Mouse (Mus musculus) liver, adult 2 months (tissue): ENCODE results near the gene Tbc1d7. TPM values are rescaled to one million over a fixed set of nuclear protein-coding genes. Genes with fewer than 3 reads are reported as not detected.

Source experiments
- DNase-seq: peaks from one replicate; pipeline ENCODE4 v3.0.0-alpha.2; 2011; ENCODE audit warnings: low read depth, low spot score; ENCODE audit errors: extremely low read depth
- H3K27ac ChIP-seq: fragments of 200-500 bp; replicated peaks from 2 replicates; pipeline ENCODE4 v1.5.1; 2012; ENCODE audit warnings: low read depth, mild to moderate bottlenecking, control low read depth, inconsistent platforms, low read length; ENCODE audit not compliant: insufficient read depth
- H3K27me3 ChIP-seq: fragments of 200-500 bp; 2 replicates; pipeline ENCODE4 v1.6.1; 2012; ENCODE audit warnings: mild to moderate bottlenecking, moderate library complexity, low read length, inconsistent platforms; ENCODE audit not compliant: control insufficient read depth, insufficient read depth
- H3K36me3 ChIP-seq: fragments of 200-500 bp; 2 replicates; pipeline ENCODE4 v1.6.1; 2012; ENCODE audit warnings: low read length, inconsistent platforms; ENCODE audit not compliant: control insufficient read depth, insufficient read depth
- H3K4me1 ChIP-seq: fragments of 200-500 bp; 2 replicates; pipeline ENCODE4 v1.6.1; 2011; ENCODE audit warnings: low read length; ENCODE audit not compliant: control insufficient read depth, insufficient read depth
- H3K4me3 ChIP-seq: fragments of 200-500 bp; 2 replicates; pipeline ENCODE4 v1.5.1; 2011; ENCODE audit warnings: low read depth, mild to moderate bottlenecking, control low read depth, low read length, moderate library complexity; ENCODE audit not compliant: insufficient read depth
- H3K79me2 ChIP-seq: fragments of 200-500 bp; 2 replicates; pipeline ENCODE4 v1.6.1; 2012; ENCODE audit warnings: inconsistent platforms, mild to moderate bottlenecking, low read length, moderate library complexity; ENCODE audit not compliant: control insufficient read depth, insufficient read depth
- H3K9ac ChIP-seq: fragments of 200-500 bp; 2 replicates; pipeline ENCODE4 v1.6.1; 2012; ENCODE audit warnings: low read depth, mild to moderate bottlenecking, control low read depth, inconsistent platforms, low read length
- CTCF ChIP-seq: fragments of 200-500 bp; IDR thresholded peaks from 2 replicates; pipeline ENCODE4 v1.5.1; 2011; ENCODE audit warnings: low read depth, low read length, control low read depth
- POLR2A ChIP-seq: fragments of 200-500 bp; IDR thresholded peaks from 2 replicates; pipeline ENCODE4 v1.6.1; 2011; ENCODE audit warnings: low read length, control low read depth; ENCODE audit not compliant: insufficient read depth; ENCODE audit errors: extremely low read depth
- WGBS: fragments of 180-500 bp; shearing (Covaris S2); methylation state at CpG from one replicate; pipeline ENCODE4 v1.1.7; 2018; 5-methylcytosine and 5-hydroxymethylcytosine counted together
- polyA plus RNA-seq: library from polyadenylated mRNA; depleted of rRNA; stranded (reverse); fragments of >200 nt; gene quantifications from 2 replicates; pipeline ENCODE4 v1.2.3, GENCODE M21; 2012; rRNA removed
- total RNA-seq: library from RNA; depleted of rRNA; stranded (reverse); fragments of >200 nt; gene quantifications from 2 replicates; pipeline ENCODE4 v1.2.3, GENCODE M21; 2014; rRNA removed

The Tbc1d7 gene
- 6.2 and 7.2 TPM in 2 replicates for total RNA-seq
- polyA plus RNA-seq, result 14.9 and 18.0 TPM in 2 replicates

- peak; percentile 85 for DNase-seq
- no peaks in the 10 kb centered on the region for H3K27me3 ChIP-seq
- TF ChIP-seq POLR2A (peak; percentile 91), CTCF (no peak)
- no peaks in the 10 kb centered on the region for H3K79me2 ChIP-seq
- H3K4me3 ChIP-seq, result peak within 1 kb of the TSS; percentile 72
- peak within 1 kb of the TSS; percentile 64 for H3K27ac ChIP-seq
- no peaks in the 10 kb centered on the region; the same call in 1 of the 2 replicates for H3K36me3 ChIP-seq
- peaks cover 6% of the 10 kb centered on the region for H3K4me1 ChIP-seq
- H3K9ac ChIP-seq, result peak within 1 kb of the TSS; percentile 70
- WGBS, result under 1% methylated on average over 48 of the region's 48 CpGs
Measured at GRCm38 (mm10) chr13:43171020-43171710, at the start of gene Tbc1d7. Gene Tbc1d7 (minus strand): TSS chr13:43171501.

- WGBS, result 94% methylated on average over 1 of the region's 1 CpGs
Measured at GRCm38 (mm10) chr13:43220635-43221034, 49.3 kb upstream of the Tbc1d7 start.

GRCm38 (mm10) chr13:43218764-43219163 is 47.5 kb upstream of the Tbc1d7 start:
- no peaks in the 10 kb centered on the region for H3K27me3 ChIP-seq
- 2% methylated on average over 4 of the region's 4 CpGs for WGBS
- H3K4me3 ChIP-seq, result no peak overlapping the region
- peak overlapping the region; percentile 19; the same call in 1 of the 2 replicates for H3K27ac ChIP-seq
- DNase-seq, result peak; percentile 54
- H3K36me3 ChIP-seq, result no peaks in the 10 kb centered on the region
- peaks cover 13% of the 10 kb centered on the region for H3K4me1 ChIP-seq
- TF ChIP-seq CTCF (no peak), POLR2A (no peak)
- peaks cover 2% of the 10 kb centered on the region; the same call in 1 of the 2 replicates for H3K79me2 ChIP-seq
- no peak overlapping the region for H3K9ac ChIP-seq

More at GRCm38 (mm10) chr13:43220635-43221034, 49.3 kb upstream of the Tbc1d7 start:
- DNase-seq, result no peak
- Histone ChIP-seq H3K79me2 (peaks cover 8% of the 10 kb centered on the region; the same call in 1 of the 2 replicates), H3K36me3 (no peaks in the 10 kb centered on the region), H3K27me3 (no peaks in the 10 kb centered on the region), H3K27ac (no peak overlapping the region), H3K4me3 (no peak overlapping the region), H3K4me1 (peaks cover 9% of the 10 kb centered on the region), H3K9ac (no peak overlapping the region)
- TF ChIP-seq POLR2A (no peak), CTCF (no peak)

GRCm38 (mm10) chr13:43218284-43218683 is 47.0 kb upstream of the Tbc1d7 start:
- 82% methylated on average over 4 of the region's 4 CpGs for WGBS
- Histone ChIP-seq H3K27me3 (no peaks in the 10 kb centered on the region), H3K36me3 (no peaks in the 10 kb centered on the region), H3K4me1 (peaks cover 15% of the 10 kb centered on the region), H3K79me2 (peaks cover 2% of the 10 kb centered on the region; the same call in 1 of the 2 replicates), H3K27ac (peak overlapping the region; percentile 19), H3K4me3 (no peak overlapping the region), H3K9ac (no peak overlapping the region)
- no peak for DNase-seq
- TF ChIP-seq POLR2A, result no peak
- no peak for TF ChIP-seq CTCF

- no peak for DNase-seq
- Histone ChIP-seq H3K27me3 (no peaks in the 10 kb centered on the region), H3K9ac (no peak overlapping the region), H3K4me3 (no peak overlapping the region), H3K79me2 (no peaks in the 10 kb centered on the region; the same call in 1 of the 2 replicates), H3K4me1 (peaks cover 16% of the 10 kb centered on the region), H3K36me3 (no peaks in the 10 kb centered on the region), H3K27ac (peak overlapping the region; percentile 46)
- no peak for TF ChIP-seq POLR2A
- no peak for TF ChIP-seq CTCF
- 76% methylated on average over 4 of the region's 4 CpGs for WGBS
Measured at GRCm38 (mm10) chr13:43217686-43218085, 46.4 kb upstream of the Tbc1d7 start.

- DNase-seq, result no peak
- peak overlapping the region; percentile 46; the same call in 1 of the 2 replicates for H3K27ac ChIP-seq
- peaks cover 16% of the 10 kb centered on the region for H3K4me1 ChIP-seq
- H3K79me2 ChIP-seq, result no peaks in the 10 kb centered on the region; the same call in 1 of the 2 replicates
- no peak overlapping the region for H3K9ac ChIP-seq
- WGBS, result 71% methylated on average over 8 of the region's 8 CpGs
- no peak overlapping the region for H3K4me3 ChIP-seq
- TF ChIP-seq POLR2A (no peak), CTCF (no peak)
- H3K36me3 ChIP-seq, result no peaks in the 10 kb centered on the region
- H3K27me3 ChIP-seq, result no peaks in the 10 kb centered on the region
Measured at GRCm38 (mm10) chr13:43217059-43217458, 45.8 kb upstream of the Tbc1d7 start.
